Mouse (Mus musculus) layer of hippocampus, postnatal 14 days (tissue): ENCODE data around the gene Idh3g. TPM values are rescaled to one million over a fixed set of nuclear protein-coding genes. Genes with fewer than 3 reads are reported as not detected.
"Not testable (repeated sequence)": the region's sequence is repeated elsewhere in the genome, so short reads cannot be mapped to it uniquely, and the experiment has no call there.

Experiments used
- DNase-seq, 2 experiments: peaks; one replicate each; pipeline ENCODE4 v3.0.0; 2021 to 2022; ENCODE audit warnings: low spot score in 2 of 2, mixed read lengths in 1 of 2
- total RNA-seq, 2 experiments: library from RNA; stranded (reverse); gene quantifications; 2 replicates each; pipeline ENCODE4 v1.2.3; 2021

Gene Idh3g
- total RNA-seq, 2 experiments from 2014 or later: 166 TPM

DNA sequence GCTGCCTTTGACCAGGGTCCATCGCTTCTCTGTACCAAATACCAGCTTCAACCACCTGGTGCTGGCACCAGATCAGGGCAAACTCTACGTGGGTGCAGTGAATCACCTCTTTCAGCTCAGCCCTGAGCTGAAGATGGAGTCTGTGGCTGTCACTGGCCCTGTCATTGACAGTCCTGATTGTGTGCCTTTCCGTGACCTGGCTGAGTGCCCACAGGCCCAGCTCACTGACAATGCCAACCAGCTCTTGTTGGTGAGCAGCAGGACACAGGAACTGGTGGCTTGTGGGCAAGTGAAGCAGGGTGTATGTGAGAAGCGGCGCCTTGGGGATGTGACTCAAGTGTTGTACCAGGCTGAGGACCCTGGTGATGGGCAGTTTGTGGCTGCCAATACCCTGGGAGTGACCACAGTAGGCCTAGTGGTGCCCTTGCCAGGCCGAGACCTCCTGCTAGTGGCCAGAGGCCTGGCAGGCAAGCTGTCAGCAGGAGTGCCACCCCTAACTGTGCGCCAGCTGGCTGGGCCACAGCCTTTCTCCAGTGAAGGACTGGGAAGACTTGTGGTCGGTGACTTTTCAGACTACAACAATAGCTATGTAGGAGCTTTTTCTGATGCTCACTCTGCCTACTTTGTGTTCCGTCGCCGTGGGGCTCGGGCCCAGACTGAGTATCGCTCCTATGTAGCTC is 27.9 kb downstream of the Idh3g start:
- DNase-seq: no peak

DNA sequence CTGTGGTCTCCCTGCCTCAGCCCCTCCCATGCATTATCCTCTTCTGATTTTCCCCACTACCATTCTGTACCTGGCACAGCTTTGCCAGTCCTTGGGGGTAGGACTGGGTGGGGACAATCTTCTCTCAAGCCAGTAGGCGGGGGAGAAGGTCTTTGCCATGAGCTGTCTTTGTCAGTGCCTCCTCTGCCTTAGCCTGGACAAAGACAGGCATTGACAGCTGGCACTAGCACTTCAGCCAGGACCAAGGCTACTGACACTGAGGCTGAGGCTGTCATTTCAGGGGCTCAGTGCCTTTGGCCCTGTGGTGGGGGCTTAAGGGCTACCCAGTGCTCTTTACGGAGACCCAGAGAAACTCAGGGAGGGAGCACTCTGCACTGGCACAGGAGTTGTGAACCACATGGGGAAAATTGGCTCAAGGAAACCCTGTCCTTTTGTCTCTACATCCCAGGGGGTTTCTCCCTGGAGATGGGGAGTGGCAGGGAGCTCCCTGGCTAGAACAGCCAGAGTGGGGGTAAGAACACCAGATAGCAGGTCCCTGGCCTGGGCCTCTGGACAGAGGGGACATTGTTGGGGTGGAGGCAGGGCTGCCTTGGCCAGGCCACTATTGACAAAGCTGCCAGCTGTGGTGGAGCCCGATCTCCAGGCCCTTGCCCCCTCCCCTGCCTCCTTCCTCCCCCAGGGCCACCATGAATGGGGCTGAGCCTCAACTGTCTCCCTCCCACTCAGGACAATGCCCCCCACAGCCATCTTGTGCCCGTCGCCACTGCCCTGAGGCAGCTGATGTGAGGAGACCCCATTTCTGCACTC is 30.2 kb downstream of the Idh3g start, which contains the start of gene Plxnb3:
Gene Plxnb3 (plus strand): TSS at position 757 of the 807 bp plus-strand sequence.
- DNase-seq: no peak

DNA sequence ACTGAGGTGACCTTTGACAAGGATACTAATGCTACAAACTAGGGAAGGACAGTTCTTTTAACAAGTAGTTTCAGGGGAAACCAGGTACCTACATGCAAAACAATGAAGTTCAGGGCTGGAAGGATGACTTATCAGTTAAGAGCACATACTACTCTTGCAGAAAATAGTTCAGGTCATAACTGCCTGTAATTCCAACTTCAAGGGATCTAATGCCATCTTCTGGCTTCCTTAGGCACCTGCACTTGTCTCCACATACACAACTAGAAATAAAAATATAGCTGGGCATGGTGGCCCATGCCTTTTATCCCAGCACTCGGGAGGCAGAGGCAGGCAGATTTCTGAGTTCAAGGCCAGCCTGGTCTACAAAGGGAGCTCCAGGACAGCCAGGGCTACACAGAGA is 37.7 kb downstream of the Idh3g start:
- no peak for DNase-seq

DNA sequence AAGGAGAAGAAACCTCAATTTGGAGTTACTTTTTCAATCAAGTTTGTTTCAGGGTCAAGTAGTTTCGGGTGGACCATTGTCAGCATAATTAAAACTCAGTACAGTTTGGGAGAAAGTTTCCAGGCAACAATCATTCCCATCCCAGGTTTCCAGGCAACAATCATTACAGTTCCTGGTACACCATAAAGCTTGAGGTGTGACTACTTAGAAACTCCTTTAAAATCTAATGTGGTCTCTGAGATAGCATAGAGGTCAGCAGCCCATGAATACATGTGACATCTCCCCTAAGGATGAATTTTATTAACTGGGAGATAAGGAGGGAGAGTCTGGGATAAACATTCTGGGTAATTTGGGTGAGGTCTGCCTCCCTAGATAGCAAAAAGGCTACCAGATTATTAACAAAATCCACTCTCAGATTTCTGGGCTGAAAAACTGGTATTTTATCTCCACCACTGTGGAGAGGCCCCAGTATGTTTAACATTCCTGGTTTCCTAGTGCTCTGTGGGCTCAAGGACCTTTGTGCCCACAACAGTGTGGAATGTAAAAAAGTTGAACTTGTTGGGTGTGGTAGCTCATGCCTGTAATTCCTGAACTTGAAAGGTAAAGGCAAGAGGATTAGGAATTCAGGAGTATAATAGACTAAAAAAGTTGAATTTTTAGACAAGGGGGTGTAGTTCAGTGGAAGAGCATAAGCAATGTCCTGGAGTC is 41.8 kb downstream of the Idh3g start:
- DNase-seq: no peak

DNA sequence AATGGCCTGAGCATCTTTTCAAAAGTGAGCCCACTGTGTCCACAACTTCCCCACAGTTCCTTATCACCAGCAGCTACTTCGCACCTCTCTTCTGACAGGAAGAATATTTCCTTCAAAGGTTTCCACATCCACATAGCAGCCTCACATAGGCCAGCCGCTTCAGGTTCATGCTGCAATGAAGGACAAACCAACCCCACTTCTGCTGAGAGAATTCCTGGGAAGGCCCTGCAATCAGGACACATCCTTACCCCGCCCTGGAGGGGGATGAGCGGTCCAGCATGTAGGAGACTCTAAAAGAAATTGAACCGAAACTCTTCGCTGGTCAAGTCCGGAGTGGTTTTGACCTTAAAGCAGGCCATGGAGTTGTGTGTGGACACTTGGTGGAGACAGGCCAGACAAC is 46.9 kb downstream of the Idh3g start:
- DNase-seq: not testable (repeated sequence)

DNA sequence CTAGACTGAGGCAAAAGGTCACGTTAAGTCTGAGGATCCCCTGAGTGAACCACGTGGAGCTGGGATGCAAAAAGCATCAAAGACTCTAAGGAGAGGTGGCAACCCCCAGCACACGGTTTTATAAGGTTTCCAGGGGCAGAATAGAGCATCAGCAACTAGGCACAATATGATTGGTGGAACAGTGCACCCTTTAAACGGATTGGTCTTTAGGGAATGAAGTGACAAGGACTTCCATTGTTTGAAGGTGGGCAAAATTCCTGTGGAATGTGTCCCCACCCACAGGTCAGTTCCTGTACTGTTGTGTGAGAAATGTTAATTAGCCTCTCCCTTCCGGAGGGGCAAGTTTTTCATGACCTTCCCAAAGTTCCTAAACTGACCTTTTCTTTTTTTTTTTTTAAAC is 47.5 kb downstream of the Idh3g start:
- DNase-seq: no peak

DNA sequence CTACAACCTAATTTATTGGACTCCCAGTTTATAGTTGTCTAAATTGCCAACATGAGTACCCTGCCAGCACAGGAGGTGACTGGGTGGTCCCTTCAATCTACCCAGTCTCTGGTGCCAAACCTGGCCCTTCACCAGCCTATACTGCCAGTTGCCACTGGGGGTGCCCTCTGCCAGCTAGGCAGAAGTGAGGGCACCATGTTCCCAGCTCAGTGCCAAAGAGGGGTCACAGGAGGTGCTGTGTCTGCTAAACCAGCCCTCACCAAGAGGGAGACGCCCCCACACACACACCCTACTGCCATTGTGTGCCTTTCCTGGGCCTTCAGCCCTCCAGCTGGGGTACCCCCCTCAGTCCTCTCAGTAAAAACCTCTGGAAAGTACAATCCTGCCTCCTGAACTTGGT is 48.5 kb downstream of the Idh3g start:
- no peak for DNase-seq

DNA sequence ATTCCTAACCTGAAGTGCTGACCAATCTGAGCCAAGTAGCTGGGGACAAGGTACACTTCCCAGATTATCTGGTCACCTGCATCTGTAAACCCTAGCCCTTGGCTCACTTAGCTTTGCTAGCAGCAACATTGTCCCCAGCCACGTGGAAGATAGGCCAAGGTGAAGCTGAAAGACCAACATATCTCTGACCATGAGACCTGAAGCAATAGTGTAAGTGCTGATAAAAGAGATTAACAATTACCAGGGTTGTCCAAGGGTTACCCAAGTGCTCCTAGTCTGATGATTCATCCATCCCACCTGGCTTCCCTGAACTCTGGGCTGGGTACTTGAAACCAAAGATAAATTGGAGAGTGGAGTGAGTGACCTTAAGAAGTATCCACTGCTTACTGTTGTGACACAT is 55.8 kb downstream of the Idh3g start:
- DNase-seq: no peak

Other genes starting within 250 kb of the Idh3g start
- 1 to 10 TPM in 1 of 2 experiments, under 1 TPM in 1; 0.85 to 1.0 TPM for gene Dusp9, start 147.5 kb downstream of the Idh3g start, total RNA-seq
- 100 to 1,000 TPM; 108 to 118 TPM for gene Pnck, start 126.8 kb downstream of the Idh3g start, total RNA-seq
- gene Slc6a8, start 113.7 kb downstream of the Idh3g start, total RNA-seq: 100 to 1,000 TPM in 1 of 2 experiments, 10 to 100 TPM in 1; 93.6 to 111 TPM
- 10 to 100 TPM; 69.6 to 70.9 TPM for gene Bcap31, start 70.7 kb downstream of the Idh3g start, total RNA-seq
- 10 to 100 TPM; 15.7 to 16.1 TPM for gene Abcd1, start 70.3 kb downstream of the Idh3g start, total RNA-seq
- 10 to 100 TPM; 21.9 to 23.5 TPM for gene Plxnb3, start 29.8 kb downstream of the Idh3g start, total RNA-seq
- gene Srpk3, start 12.5 kb downstream of the Idh3g start, total RNA-seq: 1 to 10 TPM; 7.0 to 7.8 TPM
- 100 to 1,000 TPM; 100 to 103 TPM for gene Ssr4, start 131 bp upstream of the Idh3g start, total RNA-seq
- gene Pdzd4, start 38.1 kb upstream of the Idh3g start, total RNA-seq: 100 to 1,000 TPM in 1 of 2 experiments, 10 to 100 TPM in 1; 94.8 to 104 TPM
- gene Avpr2, start 105.2 kb upstream of the Idh3g start, total RNA-seq: not detected
- 100 to 1,000 TPM; 213 to 217 TPM for gene L1cam, start 109.2 kb upstream of the Idh3g start, total RNA-seq
- gene Arhgap4, start 135.0 kb upstream of the Idh3g start, total RNA-seq: 1 to 10 TPM; 4.1 to 5.0 TPM
- gene Naa10, start 135.0 kb upstream of the Idh3g start, total RNA-seq: 10 to 100 TPM; 62.8 to 70.1 TPM
- 1 to 10 TPM; 5.5 to 6.3 TPM for gene Renbp, start 144.0 kb upstream of the Idh3g start, total RNA-seq
- gene Hcfc1, start 179.5 kb upstream of the Idh3g start, total RNA-seq: 10 to 100 TPM; 72.6 to 76.3 TPM
- 10 to 100 TPM; 47.6 to 56.5 TPM for gene Irak1, start 237.0 kb upstream of the Idh3g start, total RNA-seq